Mouse (Mus musculus) hindbrain, embryonic 11.5 days (tissue): ENCODE results near the gene Sfmbt1. TPM values are rescaled to one million over a fixed set of nuclear protein-coding genes. Genes with fewer than 3 reads are reported as not detected.

Experiments
- ATAC-seq: fragments of 200-750 bp; cut with Nextera tagmentation; 2 replicates; pipeline ENCODE4 v1.8.0; 2017; ENCODE audit warnings: mild to moderate bottlenecking, moderate TSS enrichment, moderate library complexity; ENCODE audit not compliant: low FRiP score
- DNase-seq: peaks from one replicate; pipeline ENCODE4 v3.0.0-alpha.2; 2015; ENCODE audit warnings: low spot score
- H3K27ac ChIP-seq: fragments of 300-500 bp; sonication (generic); 2 replicates; pipeline ENCODE4 v1.5.1; 2014; ENCODE audit warnings: mild to moderate bottlenecking, low read depth, low read length
- H3K27me3 ChIP-seq: fragments of 300-500 bp; sonication (generic); 2 replicates; pipeline ENCODE4 v1.6.1; 2014; ENCODE audit warnings: mild to moderate bottlenecking, low read length, moderate library complexity, mixed read lengths; ENCODE audit not compliant: control insufficient read depth, insufficient read depth
- H3K36me3 ChIP-seq: fragments of 300-500 bp; sonication (generic); 2 replicates; pipeline ENCODE4 v1.6.1; 2014; ENCODE audit warnings: mild to moderate bottlenecking, low read length, moderate library complexity, mixed read lengths; ENCODE audit not compliant: control insufficient read depth, insufficient read depth
- H3K4me1 ChIP-seq: fragments of 300-500 bp; sonication (generic); replicated peaks from 2 replicates; pipeline ENCODE4 v1.6.1; 2014; ENCODE audit warnings: low read length, mixed read lengths; ENCODE audit not compliant: control insufficient read depth, insufficient read depth
- H3K4me2 ChIP-seq: fragments of 300-500 bp; sonication (generic); replicated peaks from 2 replicates; pipeline ENCODE4 v1.6.1; 2014; ENCODE audit warnings: mild to moderate bottlenecking, low read depth, low read length
- H3K4me3 ChIP-seq: fragments of 300-500 bp; sonication (generic); 2 replicates; pipeline ENCODE4 v1.5.1; 2014; ENCODE audit warnings: low read depth, low read length
- H3K9ac ChIP-seq: fragments of 300-500 bp; sonication (generic); 2 replicates; pipeline ENCODE4 v1.6.1; 2014; ENCODE audit warnings: low read depth, low read length
- H3K9me3 ChIP-seq: fragments of 300-500 bp; sonication (generic); 2 replicates; pipeline ENCODE4 v1.6.1; 2016; ENCODE audit warnings: low read length; ENCODE audit not compliant: control insufficient read depth
- WGBS: fragments of 180-500 bp; shearing (Covaris S2); extraction: QIAGEN DNeasy Blood & Tissue Kit; methylation state at CpG from one replicate; pipeline ENCODE4 v1.1.7; 2014; 5-methylcytosine and 5-hydroxymethylcytosine counted together
- polyA plus RNA-seq: library from polyadenylated mRNA; unstranded; fragments of >200 nt; fragmentation: Nextera tagmentation; extraction: Ambion mirVana; gene quantifications from 2 replicates; pipeline ENCODE4 v1.2.1, GENCODE M21; 2014

Gene Sfmbt1
- polyA plus RNA-seq, 1 experiment from 2014 or later: 20.2 TPM

- no peak for ATAC-seq
- peaks cover 4% of the 10 kb centered on the region; the same call in 1 of the 2 replicates for H3K36me3 ChIP-seq
These were observed 24.0 kb upstream of the Sfmbt1 start for GRCm38 (mm10) chr14:30690685-30691084.

DNA sequence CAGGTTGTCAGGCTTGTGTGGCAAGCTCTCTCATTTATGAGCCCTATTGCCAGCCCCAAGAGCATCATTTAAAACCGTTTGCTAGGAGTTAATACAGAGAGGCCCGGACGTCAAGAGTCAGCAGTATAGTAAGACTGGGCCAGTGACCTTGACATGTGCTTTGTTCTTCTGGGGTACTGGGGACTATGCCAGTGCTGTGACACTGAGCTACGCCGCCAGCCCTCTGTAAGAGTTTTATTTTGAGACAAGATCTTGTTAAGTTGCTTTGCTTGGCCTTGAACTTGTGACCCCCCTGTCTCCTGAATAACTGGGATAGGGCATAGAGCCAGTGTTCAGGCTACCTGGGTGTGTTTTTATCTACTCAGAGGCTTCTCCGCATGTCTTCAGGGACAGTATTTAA lies 22.2 kb upstream of the Sfmbt1 start:
- no peak overlapping the region for H3K9ac ChIP-seq
- no peaks in the 10 kb centered on the region for H3K27me3 ChIP-seq
- peaks cover 4% of the 10 kb centered on the region; the same call in 1 of the 2 replicates for H3K36me3 ChIP-seq
- H3K9me3 ChIP-seq: no peaks in the 10 kb centered on the region
- ATAC-seq (no peak), DNase-seq (no peak)
- H3K4me1 ChIP-seq: no peaks in the 10 kb centered on the region
- 83% methylated on average over 6 of the region's 6 CpGs for WGBS
- H3K4me3 ChIP-seq: no peak overlapping the region
- no peak overlapping the region for H3K27ac ChIP-seq
- H3K4me2 ChIP-seq: no peak overlapping the region

More at GRCm38 (mm10) chr14:30690685-30691084, 24.0 kb upstream of the Sfmbt1 start:
- H3K4me1 ChIP-seq: no peaks in the 10 kb centered on the region
- H3K9me3 ChIP-seq: no peaks in the 10 kb centered on the region
- 93% methylated on average over 3 of the region's 3 CpGs for WGBS
- no peak overlapping the region for H3K4me2 ChIP-seq
- no peak overlapping the region for H3K27ac ChIP-seq
- H3K27me3 ChIP-seq: no peaks in the 10 kb centered on the region
- no peak overlapping the region for H3K9ac ChIP-seq
- no peak overlapping the region for H3K4me3 ChIP-seq
- DNase-seq: no peak

GRCm38 (mm10) chr14:30694786-30695185 lies 19.9 kb upstream of the Sfmbt1 start:
- Histone ChIP-seq H3K4me1 (no peaks in the 10 kb centered on the region), H3K4me2 (no peak overlapping the region), H3K27me3 (no peaks in the 10 kb centered on the region), H3K9ac (no peak overlapping the region), H3K9me3 (no peaks in the 10 kb centered on the region), H3K4me3 (no peak overlapping the region), H3K36me3 (peaks cover 4% of the 10 kb centered on the region; the same call in 1 of the 2 replicates), H3K27ac (no peak overlapping the region)
- ATAC-seq: no peak
- DNase-seq: no peak
- WGBS: 79% methylated on average over 2 of the region's 2 CpGs

- ATAC-seq: no peak
- no peak overlapping the region for H3K27ac ChIP-seq
- H3K36me3 ChIP-seq: no peaks in the 10 kb centered on the region
- H3K27me3 ChIP-seq: no peaks in the 10 kb centered on the region
- no peaks in the 10 kb centered on the region for H3K4me1 ChIP-seq
- WGBS: 85% methylated on average over 4 of the region's 4 CpGs
- DNase-seq: no peak
- H3K4me2 ChIP-seq: no peak overlapping the region
- H3K4me3 ChIP-seq: no peak overlapping the region
- H3K9ac ChIP-seq: no peak overlapping the region
- no peaks in the 10 kb centered on the region for H3K9me3 ChIP-seq
These were observed 19.0 kb upstream of the Sfmbt1 start for GRCm38 (mm10) chr14:30695609-30696008.

DNA sequence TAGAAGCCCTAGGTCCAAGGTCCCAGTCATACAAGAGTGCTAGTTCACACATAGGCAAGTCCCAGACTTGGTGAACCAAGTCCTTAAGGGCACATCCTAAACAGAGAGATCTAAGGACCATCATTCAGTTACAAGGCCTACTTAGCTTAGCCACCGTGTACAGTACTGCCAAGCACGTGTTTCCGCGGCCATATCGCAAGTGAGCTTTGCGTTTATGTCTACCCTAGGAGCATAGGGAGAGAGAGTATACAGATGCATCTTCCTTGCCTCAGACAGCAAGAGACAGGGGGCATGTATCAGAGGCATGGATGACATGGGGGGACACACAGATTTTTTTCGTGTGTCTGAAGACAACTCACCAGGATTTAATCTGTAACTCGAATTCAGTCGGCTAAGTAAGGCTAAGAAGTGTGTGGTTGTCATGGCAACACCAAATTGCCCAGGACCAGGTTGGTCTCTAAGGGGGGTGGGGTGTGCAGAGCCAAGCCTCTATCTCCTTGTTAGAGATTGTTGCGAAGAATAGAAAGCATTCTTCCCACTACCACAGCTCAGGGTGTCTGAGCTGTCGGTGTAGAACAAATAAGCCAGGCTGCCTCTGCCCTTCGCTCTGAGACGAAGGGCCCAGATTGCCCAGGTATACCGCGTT lies 17.1 kb upstream of the Sfmbt1 start:
- no peaks in the 10 kb centered on the region for H3K27me3 ChIP-seq
- H3K4me3 ChIP-seq: no peak overlapping the region
- no peak overlapping the region for H3K9ac ChIP-seq
- WGBS: 80% methylated on average over 15 of the region's 15 CpGs
- no peaks in the 10 kb centered on the region for H3K36me3 ChIP-seq
- no peak overlapping the region for H3K27ac ChIP-seq
- H3K9me3 ChIP-seq: no peaks in the 10 kb centered on the region
- DNase-seq (no peak), ATAC-seq (no peak)
- no peaks in the 10 kb centered on the region for H3K4me1 ChIP-seq
- H3K4me2 ChIP-seq: no peak overlapping the region

- Histone ChIP-seq H3K4me1 (no peaks in the 10 kb centered on the region), H3K27ac (no peak overlapping the region), H3K4me2 (no peak overlapping the region), H3K36me3 (no peaks in the 10 kb centered on the region), H3K9me3 (no peaks in the 10 kb centered on the region), H3K9ac (no peak overlapping the region), H3K4me3 (no peak overlapping the region), H3K27me3 (no peaks in the 10 kb centered on the region)
- ATAC-seq: no peak
- peak; percentile 81 for DNase-seq
- WGBS: 36% methylated on average over 8 of the region's 8 CpGs
These were observed 15.0 kb upstream of the Sfmbt1 start for GRCm38 (mm10) chr14:30699656-30700055.

DNA sequence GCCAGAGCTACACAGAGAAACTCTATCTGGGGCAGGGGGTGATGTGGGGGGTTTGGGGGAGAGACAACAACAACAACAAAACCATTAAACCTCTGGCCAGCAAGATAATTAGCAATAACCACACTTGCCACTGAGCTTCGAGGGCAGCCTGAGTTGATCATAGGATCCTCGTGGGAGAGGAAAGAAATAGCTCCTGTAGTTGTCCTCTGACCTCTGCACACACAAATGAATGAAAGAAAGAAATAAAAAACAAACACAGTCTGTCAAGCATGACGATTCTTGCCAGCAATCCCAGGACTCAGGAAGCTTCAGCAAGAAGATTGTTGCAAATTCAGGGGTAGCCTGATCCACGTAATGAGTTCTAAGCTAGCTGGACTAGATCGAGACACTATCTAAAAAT lies 12.1 kb upstream of the Sfmbt1 start:
- Histone ChIP-seq H3K36me3 (no peaks in the 10 kb centered on the region), H3K4me3 (no peak overlapping the region), H3K9me3 (no peaks in the 10 kb centered on the region), H3K27ac (no peak overlapping the region), H3K27me3 (no peaks in the 10 kb centered on the region), H3K4me2 (no peak overlapping the region), H3K4me1 (no peaks in the 10 kb centered on the region), H3K9ac (no peak overlapping the region)
- DNase-seq (no peak), ATAC-seq (no peak)
- 59% methylated on average over 5 of the region's 5 CpGs for WGBS

DNA sequence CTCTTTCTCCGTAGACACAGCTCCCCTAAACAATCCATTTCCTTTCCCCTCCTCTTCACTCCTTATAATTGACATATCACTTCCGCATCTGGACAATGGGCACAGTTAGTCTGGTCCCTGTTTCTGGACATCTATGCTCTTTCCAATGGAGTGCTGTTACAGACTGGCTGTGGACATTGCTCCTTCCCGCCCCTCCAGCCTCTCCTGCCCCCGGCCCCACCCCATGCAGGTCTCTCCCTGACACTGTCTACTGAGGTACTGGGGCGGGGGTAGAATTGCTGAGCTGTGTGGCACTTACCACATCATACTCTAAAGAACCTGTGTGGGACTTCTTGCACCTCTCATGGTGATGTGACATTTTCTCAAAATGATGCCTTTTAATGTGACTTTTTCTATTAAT lies 11.6 kb upstream of the Sfmbt1 start:
- Histone ChIP-seq H3K4me1 (no peaks in the 10 kb centered on the region), H3K27me3 (no peaks in the 10 kb centered on the region), H3K36me3 (no peaks in the 10 kb centered on the region), H3K9ac (no peak overlapping the region), H3K27ac (no peak overlapping the region), H3K4me3 (no peak overlapping the region), H3K4me2 (no peak overlapping the region), H3K9me3 (no peaks in the 10 kb centered on the region)
- DNase-seq (no peak), ATAC-seq (no peak)
- 84% methylated on average over 5 of the region's 5 CpGs for WGBS

- no peak overlapping the region for H3K4me2 ChIP-seq
- H3K27ac ChIP-seq: no peak overlapping the region
- H3K4me1 ChIP-seq: no peaks in the 10 kb centered on the region
- H3K4me3 ChIP-seq: no peak overlapping the region
- 79% methylated on average over 8 of the region's 8 CpGs for WGBS
- ATAC-seq: no peak
- no peaks in the 10 kb centered on the region for H3K9me3 ChIP-seq
- H3K36me3 ChIP-seq: no peaks in the 10 kb centered on the region
- no peak overlapping the region for H3K9ac ChIP-seq
- no peaks in the 10 kb centered on the region for H3K27me3 ChIP-seq
- DNase-seq: no peak
These were observed 10.4 kb upstream of the Sfmbt1 start for GRCm38 (mm10) chr14:30704098-30704855.
